Mouse (Mus musculus): ENCODE results near the gene Trim14. TPM values are rescaled to one million over a fixed set of nuclear protein-coding genes. Genes with fewer than 3 reads are reported as not detected.

Trim14 gene
- polyA plus RNA-seq, 1 experiment from 2014 or later, result 0.78 TPM

DNA sequence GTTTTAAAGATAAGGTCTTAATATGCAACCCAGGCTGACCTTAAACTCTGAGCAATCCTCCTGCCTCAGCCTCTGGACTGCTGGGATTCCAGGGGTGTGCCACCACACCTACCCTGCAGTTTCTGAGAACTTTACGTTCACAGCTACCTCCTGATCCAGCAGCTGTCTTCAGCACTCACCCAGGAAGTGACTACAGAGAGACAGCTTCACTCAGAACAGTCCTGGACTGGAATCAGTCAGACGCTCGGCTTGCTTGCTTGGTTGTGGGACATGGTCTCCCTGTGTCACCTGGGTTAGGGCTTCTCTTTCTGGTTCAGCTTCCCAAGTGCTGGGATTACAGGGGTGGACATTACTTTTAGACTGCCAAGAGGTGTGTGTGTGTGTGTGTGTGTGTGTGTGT, 21.0 kb upstream of the Trim14 start:
- 84% methylated on average over 3 of the region's 3 CpGs for WGBS
- H3K4me1 ChIP-seq, result 0 out of 2 replicates have a peak, but pooled peaks cover 5% of the 10 kb centered on the region
- H3K36me3 ChIP-seq, result no peaks in the 10 kb centered on the region
- no peak overlapping the region for H3K27ac ChIP-seq
- H3K9me3 ChIP-seq (replicated peaks), result no peaks in the 10 kb centered on the region
- no peaks in the 10 kb centered on the region for H3K27me3 ChIP-seq (ENCODE audit: low read depth, poor library complexity, severe bottlenecking)
- DNase-seq (ENCODE audit: low spot score), result no peak
- no peak overlapping the region for H3K4me3 ChIP-seq

DNA sequence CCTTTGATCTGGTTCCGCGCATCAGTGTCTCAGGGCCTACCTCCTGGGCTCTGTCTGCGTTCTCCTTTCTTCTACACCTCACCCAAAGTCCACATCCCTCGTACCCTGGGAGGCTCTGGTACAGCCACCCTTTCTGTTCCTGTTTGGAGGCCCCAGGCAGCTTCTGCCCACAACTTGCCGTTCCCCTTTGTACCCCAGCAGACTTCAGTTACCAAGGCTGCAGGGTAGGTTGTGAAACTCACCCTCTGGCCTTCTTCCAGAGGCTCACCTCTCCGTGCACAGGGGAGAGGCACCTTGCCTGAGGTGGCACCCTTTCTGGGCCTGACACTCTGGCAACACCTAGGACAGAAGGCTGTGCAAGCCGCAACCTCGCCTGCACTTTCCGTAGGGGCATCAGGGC, 19.8 kb upstream of the Trim14 start:
- 0 out of 2 replicates have a peak, but pooled peaks cover 5% of the 10 kb centered on the region for H3K4me1 ChIP-seq
- no peaks in the 10 kb centered on the region for H3K9me3 ChIP-seq (replicated peaks)
- WGBS, result 87% methylated on average over 9 of the region's 9 CpGs
- no peak overlapping the region for H3K27ac ChIP-seq
- H3K27me3 ChIP-seq (ENCODE audit: low read depth, poor library complexity, severe bottlenecking), result no peaks in the 10 kb centered on the region
- H3K4me3 ChIP-seq, result no peak overlapping the region
- no peaks in the 10 kb centered on the region for H3K36me3 ChIP-seq
- DNase-seq (ENCODE audit: low spot score), result no peak

DNA sequence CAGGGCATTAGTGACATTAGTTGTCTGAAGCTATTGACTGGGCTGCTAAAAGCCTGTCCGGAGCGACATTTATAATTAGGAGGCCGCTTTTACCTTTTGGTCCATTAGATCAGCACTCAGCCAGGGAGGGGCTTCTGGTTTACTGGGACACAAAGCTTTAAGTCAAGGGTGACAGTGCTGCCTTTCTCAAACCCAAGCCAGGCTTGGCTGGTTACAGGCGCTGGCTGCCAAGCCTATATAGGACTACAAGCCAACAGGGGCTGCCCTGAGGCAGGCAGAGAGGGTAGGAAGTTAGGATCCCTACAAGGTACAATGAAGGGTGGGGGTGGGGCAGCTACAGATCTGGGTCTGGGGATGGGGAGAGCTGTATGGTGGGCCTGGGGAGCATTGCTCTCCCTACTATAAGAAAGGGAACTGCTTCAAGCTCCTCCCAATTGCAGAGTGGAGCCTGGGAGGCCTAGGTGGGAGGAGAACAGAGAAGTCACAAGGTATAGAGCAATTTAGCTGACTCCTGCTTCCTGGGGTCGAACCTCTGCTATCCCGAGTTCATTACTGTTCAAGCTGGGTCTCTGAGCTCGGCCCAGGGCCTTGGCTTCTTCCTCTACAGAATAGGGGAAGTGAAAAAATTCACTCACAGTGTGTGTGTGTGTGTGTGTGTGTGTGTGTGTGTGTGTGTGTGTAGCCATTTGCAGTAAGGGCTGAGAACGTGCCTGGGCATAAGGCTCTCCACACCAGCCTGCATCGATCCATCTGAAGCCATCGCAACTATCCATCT, 18.5 kb upstream of the Trim14 start:
- Histone ChIP-seq H3K27me3 (ENCODE audit: low read depth, poor library complexity, severe bottlenecking) (no peaks in the 10 kb centered on the region), H3K9me3 (replicated peaks) (no peaks in the 10 kb centered on the region), H3K36me3 (no peaks in the 10 kb centered on the region), H3K4me1 (0 out of 2 replicates have a peak, but pooled peaks cover 5% of the 10 kb centered on the region), H3K27ac (no peak overlapping the region), H3K4me3 (no peak overlapping the region)
- DNase-seq (ENCODE audit: low spot score), result no peak
- WGBS, result 79% methylated on average over 10 of the region's 10 CpGs

DNA sequence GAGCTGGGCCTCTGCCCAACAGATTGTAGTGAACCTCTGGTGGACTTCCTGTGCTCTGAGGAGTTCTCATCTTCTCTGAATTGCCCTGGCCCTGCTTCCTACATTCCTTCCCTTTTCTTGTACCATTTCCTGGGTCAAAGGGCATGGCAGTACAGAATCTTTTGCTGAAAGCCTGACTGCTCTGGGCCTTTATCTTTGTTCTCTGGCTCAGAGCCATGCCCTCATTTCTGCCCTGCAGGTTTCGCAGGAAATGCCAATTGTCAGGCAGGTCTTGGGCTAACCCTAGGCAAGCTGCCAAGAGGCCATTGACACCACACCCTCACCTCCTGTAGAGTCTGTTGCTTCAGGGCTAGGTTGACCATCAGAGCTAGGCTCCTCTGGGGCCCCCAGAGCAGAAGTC, 17.9 kb upstream of the Trim14 start:
- Histone ChIP-seq H3K36me3 (no peaks in the 10 kb centered on the region), H3K27ac (no peak overlapping the region), H3K4me1 (0 out of 2 replicates have a peak, but pooled peaks cover 5% of the 10 kb centered on the region), H3K9me3 (replicated peaks) (no peaks in the 10 kb centered on the region), H3K27me3 (ENCODE audit: low read depth, poor library complexity, severe bottlenecking) (no peaks in the 10 kb centered on the region), H3K4me3 (no peak overlapping the region)
- 85% methylated on average over 1 of the region's 1 CpGs for WGBS
- no peak for DNase-seq (ENCODE audit: low spot score)

DNA sequence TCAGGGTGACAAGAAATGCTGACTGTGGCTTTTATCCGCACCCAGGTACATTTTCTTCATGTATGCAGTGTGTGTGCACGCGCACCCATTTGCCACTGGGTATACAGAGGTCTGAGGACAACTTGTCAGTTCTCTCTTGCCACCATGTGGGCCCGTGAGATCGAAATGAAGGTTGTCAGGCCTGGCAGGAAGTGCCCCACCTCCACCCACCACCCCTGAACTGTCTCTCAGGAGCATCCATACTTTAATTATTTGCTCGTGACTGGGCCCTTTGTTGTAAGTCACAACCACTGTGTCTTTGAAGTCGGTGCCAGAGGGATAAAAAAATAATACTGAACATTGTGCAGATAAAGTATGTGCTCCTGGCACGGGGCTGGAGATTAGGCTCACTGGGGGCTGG, 14.5 kb upstream of the Trim14 start:
- no peak overlapping the region for H3K4me3 ChIP-seq
- DNase-seq (ENCODE audit: low spot score), result no peak
- no peaks in the 10 kb centered on the region for H3K9me3 ChIP-seq (replicated peaks)
- no peak overlapping the region for H3K27ac ChIP-seq
- 75% methylated on average over 8 of the region's 8 CpGs for WGBS
- peaks cover 9% of the 10 kb centered on the region; the same call in 1 of the 2 replicates for H3K4me1 ChIP-seq
- no peaks in the 10 kb centered on the region for H3K36me3 ChIP-seq
- H3K27me3 ChIP-seq (ENCODE audit: low read depth, poor library complexity, severe bottlenecking), result no peaks in the 10 kb centered on the region

DNA sequence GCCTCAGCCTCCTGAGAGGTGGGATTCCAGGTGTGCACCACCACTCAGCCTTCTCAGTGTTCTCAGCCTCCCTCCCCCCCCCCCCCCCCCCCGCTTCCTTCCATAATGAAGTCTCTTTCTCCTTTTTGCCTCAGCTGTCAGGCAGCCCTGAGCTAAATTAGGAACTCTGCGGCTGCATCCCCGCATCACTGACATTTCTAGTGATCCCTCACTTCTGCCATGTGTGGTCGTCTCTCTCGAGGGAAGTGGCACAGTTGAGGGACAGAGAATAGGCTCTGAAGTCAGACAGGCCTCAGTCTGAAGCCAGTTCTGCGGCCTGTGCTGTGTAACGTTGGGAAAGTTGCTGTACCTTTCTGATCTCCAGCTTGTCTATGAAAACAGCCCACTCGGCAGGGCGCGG, 14.0 kb upstream of the Trim14 start:
- Histone ChIP-seq H3K36me3 (no peaks in the 10 kb centered on the region), H3K27ac (no peak overlapping the region), H3K4me1 (peaks cover 9% of the 10 kb centered on the region; the same call in 1 of the 2 replicates), H3K4me3 (no peak overlapping the region), H3K9me3 (replicated peaks) (no peaks in the 10 kb centered on the region), H3K27me3 (ENCODE audit: low read depth, poor library complexity, severe bottlenecking) (no peaks in the 10 kb centered on the region)
- no peak for DNase-seq (ENCODE audit: low spot score)
- 85% methylated on average over 9 of the region's 10 CpGs for WGBS

DNA sequence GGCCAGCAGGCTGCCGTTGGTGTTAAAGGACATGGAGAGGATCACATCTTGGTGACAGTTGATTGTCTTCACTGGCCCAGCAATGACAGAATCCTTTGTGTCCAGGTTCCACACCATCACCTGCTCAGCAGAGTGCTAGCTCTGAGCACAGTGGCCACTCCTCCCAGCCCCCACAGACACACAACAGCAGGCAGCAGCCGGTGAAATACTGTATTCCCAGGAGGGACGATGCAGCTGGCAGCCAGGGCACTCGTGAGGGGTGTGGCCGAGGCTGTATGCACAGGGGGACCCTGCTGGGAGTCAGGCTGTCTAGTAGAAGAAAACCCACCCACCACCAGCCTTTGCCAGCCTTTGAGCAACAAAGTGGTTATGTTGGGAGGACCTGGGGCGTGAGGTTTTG, 10.8 kb upstream of the Trim14 start:
- H3K27me3 ChIP-seq (ENCODE audit: low read depth, poor library complexity, severe bottlenecking), result no peaks in the 10 kb centered on the region
- 53% methylated on average over 6 of the region's 6 CpGs for WGBS
- H3K27ac ChIP-seq, result no peak overlapping the region
- H3K4me3 ChIP-seq, result no peak overlapping the region
- H3K4me1 ChIP-seq, result peaks cover 4% of the 10 kb centered on the region; the same call in 1 of the 2 replicates
- no peak for DNase-seq (ENCODE audit: low spot score)
- no peaks in the 10 kb centered on the region for H3K9me3 ChIP-seq (replicated peaks)
- H3K36me3 ChIP-seq, result no peaks in the 10 kb centered on the region

DNA sequence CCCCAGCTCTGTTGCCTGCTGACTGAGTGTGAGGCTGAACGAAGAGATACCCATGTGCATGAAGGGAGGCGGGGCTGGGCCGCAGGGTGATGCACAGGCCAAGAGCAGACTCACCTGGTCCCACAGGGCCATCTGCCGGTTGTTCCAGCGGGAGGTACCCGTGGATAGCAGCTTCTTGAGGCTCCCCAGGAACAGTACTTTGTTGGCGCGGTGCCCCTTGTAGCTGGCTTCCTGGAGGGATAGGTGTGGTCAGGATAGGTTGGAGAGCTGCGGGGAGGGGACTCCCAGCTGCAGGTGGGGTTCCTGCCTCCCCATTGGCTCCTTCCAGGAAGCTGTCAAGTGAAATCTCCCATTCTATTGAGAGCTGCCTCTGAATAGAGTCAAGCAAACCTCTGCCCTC, 9.6 kb upstream of the Trim14 start:
- peaks cover 4% of the 10 kb centered on the region; the same call in 1 of the 2 replicates for H3K4me1 ChIP-seq
- no peaks in the 10 kb centered on the region for H3K9me3 ChIP-seq (replicated peaks)
- DNase-seq (ENCODE audit: low spot score), result no peak
- 8% methylated on average over 9 of the region's 9 CpGs for WGBS
- H3K36me3 ChIP-seq, result no peaks in the 10 kb centered on the region
- H3K27ac ChIP-seq, result no peak overlapping the region
- H3K4me3 ChIP-seq, result no peak overlapping the region
- no peaks in the 10 kb centered on the region; the same call in 1 of the 2 replicates for H3K27me3 ChIP-seq (ENCODE audit: low read depth, poor library complexity, severe bottlenecking)

DNA sequence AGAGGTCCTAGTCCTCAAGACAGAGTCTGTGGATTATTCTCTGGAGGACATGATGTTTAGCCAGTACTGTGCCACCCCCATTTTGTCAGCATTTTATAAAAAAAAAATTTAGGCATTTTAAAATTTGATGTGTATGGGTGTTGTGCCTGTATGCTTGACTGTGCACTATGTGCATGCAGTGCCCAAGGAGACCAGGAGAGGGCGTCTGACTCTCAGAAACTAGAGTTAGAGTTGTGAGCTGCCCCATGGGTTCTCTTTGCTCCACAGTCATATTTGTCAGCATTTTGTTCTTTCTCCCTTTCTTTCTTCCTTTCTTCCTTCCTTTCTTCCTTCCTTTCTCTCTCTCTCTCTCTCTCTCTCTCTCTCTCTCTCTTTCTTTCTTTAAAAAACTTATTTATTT, 8.4 kb upstream of the Trim14 start:
- Histone ChIP-seq H3K4me1 (peaks cover 4% of the 10 kb centered on the region; the same call in 1 of the 2 replicates), H3K27me3 (ENCODE audit: low read depth, poor library complexity, severe bottlenecking) (peaks cover 4% of the 10 kb centered on the region; the same call in 1 of the 2 replicates), H3K4me3 (no peak overlapping the region), H3K9me3 (replicated peaks) (no peaks in the 10 kb centered on the region), H3K36me3 (no peaks in the 10 kb centered on the region), H3K27ac (no peak overlapping the region)
- WGBS, result 40% methylated on average over 1 of the region's 1 CpGs
- DNase-seq (ENCODE audit: low spot score), result no peak

DNA sequence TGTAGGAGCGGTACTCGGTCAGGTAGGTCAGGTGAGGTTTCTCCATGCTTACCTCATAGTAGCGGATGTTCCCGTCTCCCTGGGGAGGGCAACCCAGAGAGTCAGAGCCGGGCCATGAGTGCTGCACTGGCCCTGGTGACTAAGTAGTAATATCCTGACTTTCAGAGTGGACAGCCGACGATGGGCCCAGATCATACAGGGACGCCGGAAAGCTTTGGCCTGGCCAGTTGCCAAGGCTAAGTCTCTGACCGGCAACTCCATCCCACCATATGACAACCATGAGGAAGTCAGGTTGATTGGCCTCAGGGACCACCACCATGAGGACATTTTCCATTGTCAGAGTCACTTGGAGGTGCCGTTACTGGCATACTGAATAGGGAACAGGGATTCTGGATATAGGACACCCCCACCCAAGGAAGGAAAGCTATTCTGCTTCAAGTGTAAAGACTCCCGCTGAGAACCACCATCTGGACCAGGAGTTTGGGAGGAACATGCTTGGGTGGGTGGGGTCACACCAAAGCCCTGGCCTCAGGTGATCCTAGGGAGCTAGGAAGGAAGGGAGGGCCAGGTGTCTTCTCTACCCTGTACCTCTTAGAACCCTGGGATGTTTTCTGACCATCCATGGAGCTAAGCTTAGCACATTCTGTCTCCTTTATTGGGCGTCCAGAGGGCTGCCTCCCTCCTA, 7.6 kb upstream of the Trim14 start:
- no peaks in the 10 kb centered on the region for H3K36me3 ChIP-seq
- peaks cover 9% of the 10 kb centered on the region; the same call in 1 of the 2 replicates for H3K4me1 ChIP-seq
- H3K4me3 ChIP-seq, result no peak overlapping the region
- WGBS, result 94% methylated on average over 13 of the region's 13 CpGs
- H3K27ac ChIP-seq, result no peak overlapping the region
- DNase-seq (ENCODE audit: low spot score), result no peak
- H3K9me3 ChIP-seq (replicated peaks), result no peaks in the 10 kb centered on the region
- H3K27me3 ChIP-seq (ENCODE audit: low read depth, poor library complexity, severe bottlenecking), result peaks cover 12% of the 10 kb centered on the region

DNA sequence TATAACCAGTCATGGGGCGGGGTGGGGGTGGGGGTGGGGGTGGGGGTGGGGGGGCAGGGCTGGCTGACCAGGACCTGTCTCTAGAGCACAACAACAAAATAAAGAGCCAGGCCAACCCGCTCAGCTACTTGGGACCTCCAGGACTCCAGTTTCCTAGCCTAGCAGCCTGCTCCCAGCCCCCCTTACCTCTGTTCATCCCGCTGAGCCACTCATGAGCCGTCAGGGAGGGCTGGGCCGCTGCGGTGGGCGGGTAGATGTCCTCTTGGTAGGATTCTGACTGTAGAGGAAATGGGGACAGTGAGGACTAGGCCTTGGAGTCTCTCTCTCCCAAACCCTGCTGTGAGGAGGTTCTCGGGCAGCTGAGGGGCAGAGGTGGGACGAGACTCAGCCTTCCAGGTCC, 5.8 kb upstream of the Trim14 start:
- WGBS, result 45% methylated on average over 9 of the region's 9 CpGs
- no peaks in the 10 kb centered on the region for H3K36me3 ChIP-seq
- H3K27ac ChIP-seq, result no peak overlapping the region
- H3K27me3 ChIP-seq (ENCODE audit: low read depth, poor library complexity, severe bottlenecking), result peaks cover 30% of the 10 kb centered on the region
- H3K4me3 ChIP-seq, result no peak overlapping the region
- peaks cover 7% of the 10 kb centered on the region; the same call in 1 of the 2 replicates for H3K4me1 ChIP-seq
- no peak for DNase-seq (ENCODE audit: low spot score)
- no peaks in the 10 kb centered on the region for H3K9me3 ChIP-seq (replicated peaks)

DNA sequence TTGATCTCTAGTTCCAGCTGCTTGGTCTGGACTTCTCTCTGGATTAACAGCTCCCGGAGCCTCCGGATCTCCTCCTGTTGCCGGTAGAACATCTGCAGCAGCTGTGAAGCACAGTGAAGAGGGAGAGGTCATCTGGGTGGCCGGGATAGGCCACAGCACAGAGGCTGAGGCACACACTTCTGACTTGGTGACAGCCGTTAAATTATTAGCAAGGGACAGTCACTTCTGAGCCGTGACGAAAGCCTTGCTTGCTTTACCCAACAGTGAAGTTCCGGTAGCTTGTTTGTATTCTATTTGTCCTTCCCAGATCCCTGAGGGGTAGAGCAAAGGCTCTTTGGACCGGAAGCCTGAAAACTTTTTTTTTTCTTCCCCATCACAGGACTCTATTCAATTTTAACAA, 3.2 kb upstream of the Trim14 start:
- no peak for DNase-seq (ENCODE audit: low spot score)
- WGBS, result 59% methylated on average over 9 of the region's 9 CpGs
- Histone ChIP-seq H3K4me3 (no peak overlapping the region), H3K9me3 (replicated peaks) (no peaks in the 10 kb centered on the region), H3K27me3 (ENCODE audit: low read depth, poor library complexity, severe bottlenecking) (peaks cover 55% of the 10 kb centered on the region), H3K4me1 (peaks cover 25% of the 10 kb centered on the region), H3K27ac (no peak overlapping the region), H3K36me3 (no peaks in the 10 kb centered on the region)

DNA sequence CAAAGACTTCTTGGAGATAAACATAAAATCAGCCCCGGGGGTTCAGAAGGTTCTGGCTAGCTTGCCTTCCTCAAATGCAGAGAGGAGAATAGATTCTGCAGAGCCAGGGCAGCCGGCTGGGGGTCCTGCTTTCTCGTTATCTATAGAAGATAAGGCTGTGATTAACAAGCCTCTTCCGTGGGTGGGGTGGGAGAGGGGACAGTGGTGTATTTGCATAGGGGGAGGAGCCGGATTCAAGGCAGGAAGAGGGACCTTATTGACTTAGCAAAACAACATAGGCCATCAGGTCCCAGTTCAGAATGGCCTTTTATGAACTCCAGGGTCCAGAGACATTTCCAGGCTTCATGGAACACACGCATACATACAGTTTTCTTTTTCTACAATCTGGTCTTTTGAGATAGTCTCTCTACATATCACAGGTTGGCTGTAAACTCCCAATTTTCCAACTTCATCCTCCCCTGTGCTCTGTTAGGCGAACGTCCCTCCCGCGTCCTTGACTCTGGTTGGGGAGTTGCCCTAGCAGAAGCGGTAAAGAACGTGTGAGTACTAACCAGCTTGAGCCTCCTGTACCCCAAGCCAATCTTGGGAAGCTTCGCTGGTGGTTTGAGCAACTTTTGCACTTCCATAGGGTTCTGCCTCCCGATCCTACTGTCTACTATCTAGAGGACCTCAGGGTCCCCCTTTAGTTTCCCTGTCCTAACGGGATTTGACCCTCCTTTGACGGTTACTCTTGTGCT, 679 bp downstream of the Trim14 start:
- peaks cover 28% of the 10 kb centered on the region for H3K4me1 ChIP-seq
- peak overlapping the region; percentile 58 for H3K4me3 ChIP-seq
- no peaks in the 10 kb centered on the region for H3K36me3 ChIP-seq
- H3K27me3 ChIP-seq (ENCODE audit: low read depth, poor library complexity, severe bottlenecking), result peaks cover 78% of the 10 kb centered on the region
- H3K27ac ChIP-seq, result 0 out of 2 replicates have a peak overlapping the region, but pooled peaks have one; percentile 50
- no peaks in the 10 kb centered on the region for H3K9me3 ChIP-seq (replicated peaks)
- DNase-seq (ENCODE audit: low spot score), result no peak
- WGBS, result 7% methylated on average over 16 of the region's 16 CpGs

All from limb, embryonic 10.5 days (tissue).